Mouse (Mus musculus): ENCODE measurements around the gene Fgfr2.

The Fgfr2 gene

DNA sequence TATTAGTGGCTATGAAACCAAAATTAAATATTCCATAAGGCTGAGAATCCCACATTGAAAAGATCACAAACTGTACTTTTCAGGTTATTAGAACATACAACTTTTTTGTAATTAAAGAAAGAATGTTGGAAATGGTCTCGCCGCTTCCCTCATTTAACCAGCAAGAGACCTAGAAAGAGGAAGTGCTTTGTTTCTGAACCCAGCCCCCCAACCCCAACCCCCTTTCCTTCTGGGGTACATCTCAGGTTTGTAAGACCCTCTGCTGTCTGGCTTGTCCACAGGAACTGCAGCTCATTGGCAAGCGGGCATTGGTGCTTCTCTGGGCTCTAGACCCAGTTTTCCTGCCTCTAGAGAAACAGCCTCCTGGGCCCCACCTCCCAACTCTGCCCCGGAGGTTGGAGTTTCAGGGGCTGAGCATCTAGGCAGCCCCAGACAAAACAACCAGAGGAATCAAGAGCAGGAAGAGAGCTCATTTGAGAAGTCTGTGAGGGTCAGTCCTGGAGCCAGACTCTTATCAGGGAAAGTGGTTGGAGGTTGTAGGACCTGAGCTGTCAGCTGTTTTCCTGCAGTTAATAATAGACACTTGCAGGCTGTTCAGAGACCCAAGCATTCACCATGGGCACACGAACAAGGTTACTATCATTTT lies 2174.5 kb downstream of the Fgfr2 start:
- DNase-seq, result peak; percentile 55 to 57

DNA sequence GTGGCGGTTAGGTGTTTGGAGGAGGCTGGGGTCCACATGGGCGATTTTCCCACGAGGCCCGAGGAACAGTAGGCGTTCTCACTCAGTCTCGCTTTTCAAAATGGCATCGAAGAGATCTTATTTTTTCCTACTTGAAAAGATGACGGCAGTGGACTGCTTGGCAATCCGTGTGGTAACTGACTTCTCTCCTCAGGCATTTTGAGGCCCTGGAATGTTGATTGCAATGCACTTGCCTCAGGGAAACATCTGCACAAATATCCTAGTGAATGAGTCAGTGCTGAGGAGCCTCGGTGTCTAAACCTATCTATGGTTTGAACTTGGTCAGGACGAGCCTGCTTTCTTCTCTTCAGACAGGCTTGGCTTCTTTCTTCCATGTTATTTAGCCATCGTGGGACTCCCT lies 2176.8 kb downstream of the Fgfr2 start:
- DNase-seq, result no peak

DNA sequence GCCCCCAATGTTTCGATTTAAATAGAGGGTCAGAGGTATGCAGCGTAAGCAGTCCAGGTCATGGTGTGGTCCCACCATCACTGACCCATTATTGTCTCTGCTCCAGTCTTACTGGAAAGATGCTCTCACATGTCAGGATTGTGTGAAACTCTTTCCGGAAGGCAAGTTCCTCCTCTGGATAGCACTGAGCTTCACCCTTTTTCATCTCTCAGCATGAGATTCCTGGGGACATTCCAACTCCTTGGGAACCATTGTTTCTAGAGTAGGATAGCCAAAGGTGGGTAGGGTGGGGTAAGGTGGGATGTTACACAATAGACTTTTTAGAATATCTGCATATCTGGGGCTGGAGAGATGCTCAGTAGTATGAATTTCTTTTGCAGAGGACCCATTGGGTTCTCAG lies 2177.4 kb downstream of the Fgfr2 start:
- DNase-seq, result no peak

DNA sequence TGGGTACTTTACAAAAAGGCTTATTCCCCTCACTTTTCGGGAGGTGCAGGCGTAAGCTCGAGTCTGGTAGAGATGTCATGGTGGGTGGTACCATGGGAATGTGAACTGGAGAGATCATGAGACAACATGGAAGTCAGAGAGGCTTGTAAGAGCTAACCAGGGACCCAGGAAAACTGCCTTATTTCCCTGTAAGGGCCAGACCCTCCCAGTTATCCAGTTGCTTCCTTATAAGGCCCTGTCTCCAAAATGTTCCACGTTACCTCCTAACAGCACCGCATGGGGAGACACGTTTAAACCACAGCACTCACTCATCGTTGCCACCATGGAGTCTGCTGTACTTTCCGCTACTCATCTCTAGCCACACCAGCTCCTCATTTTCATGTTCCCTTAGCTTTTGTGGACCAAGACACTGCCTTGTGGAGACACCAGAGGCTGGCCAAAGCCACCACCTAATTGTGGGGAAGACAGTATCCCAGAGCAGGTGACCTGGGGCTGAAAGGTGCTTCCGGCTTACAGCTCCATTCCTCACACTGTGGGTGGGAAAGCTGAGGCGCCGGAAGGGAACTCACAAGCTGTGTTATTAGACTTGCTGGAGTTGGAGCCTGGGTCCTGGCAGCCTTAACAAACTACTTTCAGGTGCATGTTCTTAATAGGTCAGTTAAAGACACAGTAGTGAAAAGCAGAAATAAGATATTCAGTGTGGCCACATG lies 2178.2 kb downstream of the Fgfr2 start:
- DNase-seq, result no peak

DNA sequence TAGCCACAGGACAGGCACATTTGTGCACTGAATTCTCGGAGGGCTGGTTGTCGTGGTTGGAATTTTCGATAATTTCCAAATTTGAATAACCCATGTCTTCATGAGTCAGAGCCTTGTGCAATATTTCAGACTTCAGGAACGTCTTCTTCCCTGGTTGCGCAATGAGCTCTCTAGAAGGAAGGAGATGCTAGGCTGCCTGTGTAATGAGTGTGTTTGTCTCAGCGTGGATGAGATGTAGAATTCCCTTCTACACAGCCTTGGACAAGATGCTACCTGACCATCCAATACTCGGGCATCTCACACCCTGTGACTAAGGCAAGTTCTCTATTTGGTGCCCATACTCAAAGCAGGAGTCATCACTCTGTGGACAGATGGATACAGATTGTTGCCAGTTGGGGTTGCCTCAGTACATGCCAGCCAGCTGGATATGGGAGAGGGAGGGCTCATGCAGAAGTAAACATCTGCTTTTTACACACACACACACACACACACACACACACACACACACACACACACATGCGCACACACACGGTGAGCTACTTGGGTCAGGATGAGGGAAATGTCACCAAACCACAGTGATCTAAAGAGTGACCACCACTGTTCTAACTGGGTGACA lies 2179.8 kb downstream of the Fgfr2 start:
- DNase-seq, result no peak

DNA sequence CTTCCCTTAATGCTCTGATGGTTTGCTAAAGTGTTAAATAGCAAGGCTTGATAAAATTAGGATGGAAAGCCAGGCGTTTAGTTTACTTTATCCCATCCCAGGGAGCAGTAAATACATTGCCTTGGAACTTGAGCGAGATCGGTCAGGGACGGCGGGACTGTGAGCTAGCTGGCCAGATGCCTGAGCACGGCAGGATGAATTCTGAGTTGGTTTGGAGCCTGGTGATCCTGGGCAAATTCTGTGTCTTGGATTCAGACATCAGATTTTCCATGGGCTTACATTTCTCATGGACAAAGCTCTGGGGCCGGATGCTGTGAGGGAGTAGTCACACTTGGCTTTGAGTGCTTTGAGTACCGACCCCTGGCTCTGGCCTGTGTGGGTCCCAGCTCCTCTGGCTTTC lies 2182.4 kb downstream of the Fgfr2 start:
- peak; percentile 82 to 89 for DNase-seq

DNA sequence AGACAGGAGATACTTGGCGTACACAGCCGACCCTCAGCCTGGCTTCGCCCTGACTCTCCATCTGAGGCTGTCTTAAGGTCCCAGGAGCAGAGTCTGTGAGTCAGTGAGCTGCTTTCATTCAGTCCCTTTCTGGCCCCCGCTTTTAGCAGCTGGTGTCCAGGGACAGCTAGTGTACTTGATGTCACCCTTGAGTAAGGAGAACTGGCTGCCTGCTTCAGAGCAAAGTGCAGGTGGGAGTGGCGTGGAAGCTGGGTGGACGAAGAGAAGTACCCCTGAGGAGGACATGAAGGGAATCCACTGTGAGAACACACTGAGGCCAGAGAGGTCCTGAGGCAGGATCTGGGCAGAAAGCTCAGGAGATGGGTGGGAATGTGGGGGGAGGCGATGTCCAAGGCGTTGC lies 2184.3 kb downstream of the Fgfr2 start:
- DNase-seq, result no peak

DNA sequence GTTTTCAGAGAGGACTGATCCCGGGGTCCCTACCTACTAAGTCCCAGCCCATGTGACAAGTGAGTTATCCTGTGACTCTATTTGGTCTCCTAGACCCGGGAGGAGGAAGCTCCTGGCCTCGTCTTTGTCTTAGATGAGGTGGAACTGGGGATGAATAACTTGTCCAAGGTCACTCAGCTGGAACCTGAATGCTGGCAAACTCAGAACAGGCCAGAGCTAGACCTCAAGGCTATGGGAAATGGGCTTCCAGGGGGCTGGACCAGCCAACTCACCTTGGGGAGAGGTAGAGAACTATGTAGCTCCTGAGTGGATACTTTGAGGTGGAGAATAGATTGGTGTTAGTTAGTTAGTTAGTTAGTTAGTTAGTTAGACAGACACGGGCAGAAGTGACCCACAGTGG lies 2185.1 kb downstream of the Fgfr2 start:
- no peak for DNase-seq

DNA sequence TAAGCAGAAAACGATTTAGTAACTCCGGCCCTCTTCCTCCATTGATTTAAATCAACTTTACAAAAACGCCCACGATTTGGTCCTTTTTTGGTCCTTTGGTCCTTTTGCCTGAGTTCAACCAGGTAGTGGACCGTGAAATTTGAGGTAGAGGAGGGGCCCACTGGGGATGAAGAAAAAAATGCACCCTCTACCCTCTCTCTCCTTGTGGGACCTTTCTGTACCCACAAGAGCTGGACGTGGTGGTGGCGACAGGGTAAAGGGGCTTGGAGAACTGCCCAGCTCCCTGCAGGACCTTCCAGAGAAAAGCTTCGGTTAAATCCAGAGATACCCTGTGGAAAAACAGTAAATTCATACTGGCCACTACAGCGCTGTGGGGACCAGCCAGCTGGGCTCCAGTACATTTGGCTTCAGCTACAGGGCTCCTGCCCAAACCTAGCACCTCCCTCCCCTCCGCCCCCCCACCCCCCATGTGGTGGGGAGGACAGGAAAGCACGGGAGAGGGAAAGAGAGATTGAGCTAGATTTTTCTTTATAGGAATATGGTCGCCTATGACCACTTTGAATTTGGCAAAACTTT lies 2185.8 kb downstream of the Fgfr2 start:
- peak; percentile 60 to 71 for DNase-seq

DNA sequence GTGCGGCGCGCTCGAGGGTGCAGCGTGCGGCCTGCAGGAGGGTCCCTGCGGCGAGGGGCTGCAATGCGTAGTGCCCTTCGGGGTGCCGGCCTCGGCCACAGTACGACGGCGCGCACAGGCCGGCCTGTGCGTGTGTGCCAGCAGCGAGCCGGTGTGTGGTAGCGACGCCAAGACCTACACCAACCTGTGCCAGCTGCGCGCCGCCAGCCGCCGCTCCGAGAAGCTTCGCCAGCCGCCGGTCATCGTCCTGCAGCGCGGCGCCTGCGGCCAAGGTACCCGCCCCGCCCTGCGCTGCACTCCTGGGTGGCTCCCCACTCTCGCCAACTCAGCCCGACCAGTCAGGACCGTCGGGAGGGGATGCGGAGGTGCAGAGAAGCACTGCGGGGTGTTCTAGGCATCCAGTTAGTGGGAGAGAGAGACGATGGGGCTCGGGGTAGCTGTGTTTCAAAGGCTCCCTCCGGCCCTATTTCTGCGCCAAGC lies 2186.6 kb downstream of the Fgfr2 start:
- DNase-seq, result peak; percentile 53 to 54

DNA sequence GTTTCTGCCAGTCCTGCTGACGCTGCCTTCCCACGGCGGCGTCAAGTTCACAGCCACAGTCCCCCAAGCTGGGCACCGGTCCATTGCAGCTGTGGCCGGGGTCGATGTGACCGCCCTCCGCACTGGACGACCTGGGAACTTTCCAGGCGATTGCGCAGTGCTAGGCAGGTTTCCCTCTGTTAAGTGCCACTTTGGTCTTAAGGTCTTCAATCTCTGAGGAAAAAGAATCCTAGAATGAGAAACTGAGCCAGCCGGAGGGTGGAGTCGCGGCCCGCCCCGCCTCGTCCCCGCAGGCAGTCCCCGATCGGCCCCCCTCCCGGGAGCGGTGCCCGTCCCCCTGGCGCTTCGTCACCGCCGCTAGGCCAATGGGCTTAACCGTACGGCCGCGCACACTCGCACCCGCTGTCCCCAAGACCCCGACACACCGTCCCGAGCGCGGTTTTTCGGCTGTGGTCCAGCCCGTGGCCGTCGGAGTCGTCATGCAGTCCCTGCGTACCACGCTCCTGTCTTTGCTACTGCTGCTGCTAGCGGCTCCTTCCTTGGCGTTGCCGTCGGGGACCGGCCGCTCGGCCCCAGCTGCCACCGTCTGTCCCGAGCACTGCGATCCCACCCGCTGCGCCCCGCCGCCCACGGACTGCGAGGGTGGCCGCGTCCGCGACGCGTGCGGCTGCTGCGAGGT lies 2187.2 kb downstream of the Fgfr2 start, which contains the start of gene Htra1:
TSS of gene Htra1 (plus strand) at position 319 of the 679 bp plus-strand sequence.
- DNase-seq, result peak; percentile 81 to 85

DNA sequence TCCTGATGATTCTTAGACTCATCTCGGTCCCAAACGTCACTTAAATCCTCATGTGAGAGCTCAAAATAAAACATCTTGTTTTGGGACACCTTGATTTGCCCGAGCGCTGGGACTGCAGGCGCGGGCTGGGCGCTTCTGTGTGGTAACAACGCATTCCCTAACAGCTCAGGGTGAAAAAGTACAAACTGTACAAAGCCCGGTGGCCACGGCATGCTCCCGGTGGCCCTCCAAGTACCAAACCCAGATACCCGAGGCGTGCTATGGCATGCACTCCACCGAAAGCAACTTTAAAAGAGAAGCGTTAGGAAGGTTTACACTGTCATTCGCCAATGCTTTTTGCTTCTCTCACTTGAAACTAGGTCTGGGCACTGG lies 2187.7 kb downstream of the Fgfr2 start:
- DNase-seq, result no peak

DNA sequence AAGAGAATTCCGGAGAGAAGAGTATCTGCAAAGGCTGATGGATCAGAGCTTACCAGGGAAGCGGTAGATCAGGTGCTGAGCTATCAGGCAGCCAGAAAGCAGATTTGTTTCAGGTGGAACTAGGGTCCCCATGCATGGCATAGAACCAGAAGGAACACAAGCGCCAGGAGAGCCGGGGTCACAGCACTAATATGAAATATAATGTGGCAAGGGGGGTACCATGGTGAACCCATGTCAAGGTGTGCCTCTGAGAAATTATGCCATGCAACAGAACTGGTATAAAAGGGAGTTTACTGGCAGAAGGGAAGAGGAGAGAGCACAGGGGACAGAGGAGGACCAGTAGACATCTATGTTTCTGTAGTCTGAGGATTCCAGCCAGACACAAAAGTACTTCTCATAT lies 2188.5 kb downstream of the Fgfr2 start:
- DNase-seq, result no peak

DNA sequence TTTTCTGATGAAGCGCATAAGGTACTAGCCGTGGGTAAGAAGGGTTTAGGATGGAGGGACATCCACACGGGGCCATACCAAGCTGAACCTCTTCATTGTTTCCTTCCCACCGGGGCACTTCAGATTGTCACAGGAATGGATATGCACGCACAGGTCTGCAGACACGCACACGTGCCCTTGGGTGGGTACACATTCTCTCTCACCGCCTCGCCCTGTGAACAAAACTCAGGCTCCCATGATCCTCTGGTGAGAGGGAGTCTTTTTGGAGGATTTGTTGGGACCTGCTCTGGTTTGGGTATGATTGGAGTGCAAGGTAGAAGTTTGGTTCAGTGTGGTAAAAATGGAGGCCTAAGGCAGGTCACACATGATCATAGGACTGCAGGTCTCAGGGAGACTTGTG lies 2190.2 kb downstream of the Fgfr2 start:
- DNase-seq, result no peak

DNA sequence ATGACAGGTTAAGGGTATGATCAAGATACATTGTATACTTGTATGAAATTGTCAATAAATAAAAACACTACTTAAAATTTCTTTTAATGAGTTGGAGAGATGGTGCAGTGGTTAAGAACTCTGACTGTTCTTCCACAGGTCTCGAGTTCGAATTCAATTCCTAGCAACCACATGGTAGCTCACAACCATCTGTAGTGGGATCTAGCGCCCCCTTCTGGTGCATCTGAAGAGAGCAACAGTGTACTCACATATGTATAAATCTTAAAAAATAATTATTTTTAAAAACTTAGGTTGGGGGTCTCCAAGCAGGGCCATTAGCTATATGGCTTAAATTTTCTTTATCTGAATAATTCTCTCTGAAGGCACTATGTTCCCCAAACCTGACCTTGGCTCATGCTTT lies 2192.7 kb downstream of the Fgfr2 start:
- DNase-seq, result no peak

DNA sequence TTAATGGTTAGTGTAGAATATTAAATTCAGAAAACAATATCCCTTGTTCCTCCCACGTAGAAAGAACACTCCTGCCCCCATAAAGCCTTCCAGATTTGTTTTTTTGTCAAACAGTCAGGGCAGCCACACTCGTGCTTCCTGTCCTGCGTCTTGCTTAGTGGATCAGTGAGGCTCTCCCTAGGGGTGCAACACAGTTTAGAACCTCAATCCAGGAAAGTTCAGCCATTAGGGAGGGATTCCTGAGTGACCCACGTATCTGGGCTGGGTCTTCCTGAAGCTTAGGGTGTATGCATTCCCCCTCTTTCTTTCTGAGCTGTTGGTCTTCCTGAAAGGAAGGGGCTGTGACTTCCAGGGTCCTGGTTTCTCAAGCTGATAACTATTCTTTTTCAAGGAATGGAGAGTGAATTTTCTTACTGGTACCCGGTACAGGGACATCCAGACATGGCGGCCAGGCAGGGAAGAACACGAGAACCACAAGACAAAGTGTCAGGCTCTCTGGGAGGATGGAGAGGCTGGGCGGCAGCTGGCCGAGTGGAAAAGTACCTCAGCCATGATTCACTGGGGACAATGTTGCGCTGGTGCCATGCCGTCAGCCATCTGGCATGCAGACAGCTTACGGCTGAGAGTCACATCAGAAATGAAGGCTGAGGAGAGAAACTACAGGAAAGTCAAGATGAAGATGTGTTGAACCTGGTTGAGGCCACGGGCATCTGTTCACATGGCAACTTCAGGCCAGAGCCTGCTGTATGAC lies 2200.0 kb downstream of the Fgfr2 start:
- DNase-seq, result peak; percentile 81 to 85

DNA sequence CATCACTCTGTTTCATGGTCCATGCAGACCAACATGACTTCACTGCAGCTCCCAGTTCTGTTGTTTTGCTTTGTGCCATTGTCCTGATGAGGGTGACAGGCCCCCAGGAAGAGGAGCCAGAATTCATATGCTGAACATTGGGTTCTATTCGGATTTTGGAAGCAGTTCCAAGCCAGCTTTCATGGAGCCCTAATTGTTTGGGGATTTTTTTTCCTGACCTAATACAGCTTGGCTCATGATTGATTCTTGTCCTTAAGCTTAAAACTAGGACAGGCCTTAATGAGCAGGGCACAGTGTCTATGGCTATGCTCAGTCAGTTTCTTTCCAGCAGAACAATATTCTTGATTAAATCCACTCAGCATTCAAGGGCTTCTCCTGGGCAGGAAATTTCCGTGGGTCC lies 2204.9 kb downstream of the Fgfr2 start:
- no peak for DNase-seq

DNA sequence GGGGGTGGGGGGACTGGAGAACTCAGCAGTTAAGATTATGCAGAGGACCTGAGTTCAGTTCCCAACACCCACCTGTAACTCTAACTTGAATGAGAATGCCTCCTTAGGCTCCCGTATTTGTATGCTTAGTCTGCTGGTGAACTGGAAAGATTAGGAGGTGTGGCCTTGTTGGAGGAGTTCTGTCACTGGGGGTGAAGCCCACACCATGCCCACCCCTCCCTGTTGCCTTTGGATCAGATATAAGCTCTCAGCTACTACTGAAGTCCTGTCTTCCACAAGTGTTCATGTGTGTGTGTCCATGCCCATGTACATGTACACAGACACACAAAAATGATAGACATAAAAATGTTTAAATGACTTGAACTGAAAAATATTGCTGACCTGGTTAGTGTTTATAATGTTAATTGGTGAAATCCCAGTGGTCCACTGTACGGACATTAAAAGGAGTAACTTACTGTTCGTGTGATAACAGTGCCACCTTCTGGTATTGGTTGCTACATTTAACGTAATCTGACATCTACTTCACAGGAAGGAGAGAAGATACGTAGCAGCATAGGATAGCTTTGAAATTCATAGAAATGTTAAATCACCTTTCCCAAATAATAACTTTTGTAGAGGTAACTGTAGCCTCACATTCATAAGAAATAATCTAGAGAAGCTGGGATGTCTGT lies 2208.3 kb downstream of the Fgfr2 start:
- peak; percentile 69 to 78 for DNase-seq

DNA sequence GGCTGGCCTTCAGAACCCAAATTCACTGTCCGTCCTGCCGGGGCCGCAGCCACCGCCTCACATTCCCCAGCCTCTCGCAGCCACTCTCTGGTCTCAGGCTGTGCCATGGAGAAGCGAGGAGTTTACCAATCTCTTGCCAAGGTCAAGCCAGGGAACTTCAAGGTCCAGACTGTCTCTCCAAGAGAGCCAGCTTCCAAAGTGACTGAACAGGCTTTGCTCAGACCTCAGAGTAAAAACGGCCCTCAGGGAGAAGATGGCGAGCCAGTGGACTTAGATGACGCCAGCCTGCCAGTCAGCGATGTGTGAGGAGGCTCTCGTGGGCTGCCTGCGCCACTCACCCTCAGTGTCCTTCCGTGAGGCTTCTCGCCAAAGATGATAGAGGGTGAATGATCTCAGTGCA lies 2212.3 kb downstream of the Fgfr2 start:
- no peak for DNase-seq

DNA sequence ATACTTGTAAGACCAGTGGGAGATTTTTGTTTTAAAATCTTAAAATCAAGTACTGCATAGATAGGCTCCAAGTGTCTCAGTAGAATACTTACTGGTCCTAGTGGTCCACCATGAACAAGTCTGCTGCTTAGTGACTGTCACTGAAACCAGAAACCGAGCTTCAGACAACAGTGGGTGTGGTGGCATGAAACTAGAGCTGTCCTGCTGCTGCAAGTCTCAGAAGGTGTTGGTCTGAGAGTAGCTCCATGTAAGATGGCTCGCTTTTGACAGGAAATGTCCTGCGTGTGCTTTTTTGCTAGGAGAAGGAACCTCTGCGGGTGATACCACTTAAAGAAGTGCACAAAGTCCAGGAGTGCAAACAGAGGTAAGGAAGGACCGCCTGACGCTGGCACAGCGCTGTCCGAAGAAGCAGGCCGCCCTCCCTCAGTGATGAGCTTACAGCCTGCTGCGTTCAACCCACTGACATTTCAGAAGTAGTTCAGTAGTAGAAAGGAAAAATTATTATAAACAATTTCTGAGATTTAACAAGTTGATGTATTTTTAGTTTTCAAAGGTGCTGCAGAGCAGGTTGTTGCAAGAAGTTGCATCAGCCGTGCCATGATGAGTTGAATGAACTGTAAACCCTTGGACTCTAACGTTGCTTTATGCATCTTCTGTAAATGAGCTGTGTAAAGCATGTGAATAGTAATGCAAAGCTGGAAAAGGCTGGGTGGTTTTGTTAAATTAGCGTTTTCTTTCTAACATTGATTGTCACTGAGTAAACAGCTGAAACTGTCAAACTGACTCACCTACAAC lies 2218.4 kb downstream of the Fgfr2 start:
- DNase-seq, result no peak

DNA sequence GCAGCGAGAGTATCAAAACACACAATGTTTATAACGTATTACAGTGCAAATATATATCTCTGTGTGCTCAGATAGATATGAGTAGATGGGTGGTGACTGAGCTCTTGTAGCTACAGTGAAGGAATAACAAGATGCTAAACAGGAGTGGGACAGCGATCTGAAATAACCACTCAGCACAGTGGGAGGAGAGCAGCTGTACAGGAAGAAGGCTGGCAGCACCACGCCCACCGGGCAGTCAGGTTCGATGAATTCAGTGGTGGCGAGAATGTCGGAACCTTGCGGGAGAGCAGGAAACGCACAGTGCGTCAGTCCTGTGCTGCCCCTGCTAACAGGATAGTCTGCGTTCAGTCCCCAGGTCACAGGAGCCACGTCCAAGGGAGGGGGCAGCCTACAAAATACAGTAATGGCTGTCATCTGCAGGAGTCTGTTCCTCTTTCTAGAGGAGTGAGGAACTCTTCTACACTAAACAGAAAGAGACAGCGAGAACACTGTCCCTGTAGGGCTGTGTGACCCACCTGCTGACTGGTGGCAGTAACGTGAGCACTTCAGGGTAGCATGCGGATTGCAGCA lies 2219.6 kb downstream of the Fgfr2 start:
- DNase-seq, result no peak
